14 mouse cellular contexts compared by ENCODE assay signal in genomic region chr12:29014601-29015000, GRCm38 (mm10).
"Had no signal": no experiment of that assay in that cellular context is flagged by ENCODE, and none has a peak within 500 bp of the region (broad histone marks: within the 10 kb centered on the region; RNA-seq: fewer than 3 reads in every experiment).

No protein-coding gene starts in this region.

- H3K4me2 ChIP-seq: limb, embryonic 15.5 days; liver, embryonic 12.5 days; lung, embryonic 14.5 days; midbrain, embryonic 13.5 days had no signal

- H3K4me3 ChIP-seq: left cerebral cortex, adult 2 months; limb, embryonic 15.5 days; liver, embryonic 12.5 days; megakaryocyte, embryonic 14.5 days; midbrain, embryonic 13.5 days had no signal

- DNase-seq: kidney, postnatal 25 days; lung, embryonic 14.5 days; lung, postnatal 10 days; retina, postnatal 1 day; right cerebral cortex, postnatal 4 days; spleen, adult 18-20 months; thymus, adult 18-20 months; thymus, postnatal 14 days had no signal

- H3K9ac ChIP-seq: limb, embryonic 15.5 days; liver, embryonic 12.5 days; lung, embryonic 14.5 days; midbrain, embryonic 13.5 days had no signal

- H3K27ac ChIP-seq: left cerebral cortex, adult 2 months; limb, embryonic 15.5 days; liver, embryonic 12.5 days; macrophage had no signal

- H3K9me3 ChIP-seq: limb, embryonic 15.5 days; liver, embryonic 12.5 days; megakaryocyte, embryonic 14.5 days; midbrain, embryonic 13.5 days had no signal

- ATAC-seq: liver, embryonic 12.5 days had no signal

- H3K36me3 ChIP-seq: limb, embryonic 15.5 days; liver, embryonic 12.5 days; midbrain, embryonic 13.5 days had no signal

- H3K4me1 ChIP-seq: limb, embryonic 15.5 days; liver, embryonic 12.5 days; megakaryocyte, embryonic 14.5 days had no signal

- H3K27me3 ChIP-seq: limb, embryonic 15.5 days; liver, embryonic 12.5 days; megakaryocyte, embryonic 14.5 days; midbrain, embryonic 13.5 days had no signal
